Mouse (Mus musculus): ENCODE measurements around the gene Spata5. TPM values are rescaled to one million over a fixed set of nuclear protein-coding genes. Genes with fewer than 3 reads are reported as not detected.

The Spata5 gene
- polyA plus RNA-seq, 1 experiment from 2014 or later, result 33.3 TPM

GRCm38 (mm10) chr3:37614878-37615650, 195.4 kb downstream of the Spata5 start:
- Histone ChIP-seq H3K4me1 (peaks cover 7% of the 10 kb centered on the region), H3K9me3 (replicated peaks) (no peaks in the 10 kb centered on the region), H3K27ac (no peak overlapping the region), H3K4me3 (no peak overlapping the region), H3K9ac (no peak overlapping the region), H3K4me2 (no peak overlapping the region), H3K36me3 (ENCODE audit: poor library complexity, severe bottlenecking) (no peaks in the 10 kb centered on the region), H3K27me3 (peaks cover 17% of the 10 kb centered on the region)
- ATAC-seq, result no peak
- 92% methylated on average over 10 of the region's 10 CpGs for WGBS

- no peak overlapping the region for H3K4me3 ChIP-seq
- H3K36me3 ChIP-seq (ENCODE audit: poor library complexity, severe bottlenecking), result no peaks in the 10 kb centered on the region
- H3K4me2 ChIP-seq, result peak overlapping the region; percentile 24; the same call in 1 of the 2 replicates
- 0 out of 2 replicates have a peak, but pooled peaks cover 2% of the 10 kb centered on the region for H3K9me3 ChIP-seq (replicated peaks)
- 18% methylated on average over 21 of the region's 21 CpGs for WGBS
- peaks cover 7% of the 10 kb centered on the region for H3K4me1 ChIP-seq
- peaks cover 17% of the 10 kb centered on the region for H3K27me3 ChIP-seq
- H3K27ac ChIP-seq, result peak overlapping the region; percentile 31; the same call in 1 of the 2 replicates
- no peak for ATAC-seq
- H3K9ac ChIP-seq, result no peak overlapping the region; the same call in 1 of the 2 replicates
Observed at GRCm38 (mm10) chr3:37616586-37617547, 197.2 kb downstream of the Spata5 start.

Other genes with a start within 250 kb of the Spata5 start
- gene Il21, start 187.3 kb upstream of the Spata5 start, polyA plus RNA-seq (2015; fragmentation: Nextera tagmentation; extraction: Ambion mirVana), result not detected in 2 replicates
- 6.1 and 7.7 TPM in 2 replicates for gene Bbs12, start 107.3 kb upstream of the Spata5 start, polyA plus RNA-seq (2015; fragmentation: Nextera tagmentation; extraction: Ambion mirVana)
- gene Cetn4, start 107.2 kb upstream of the Spata5 start, polyA plus RNA-seq (2015; fragmentation: Nextera tagmentation; extraction: Ambion mirVana), result 2.9 and 3.4 TPM in 2 replicates
- 0.42 and 0.44 TPM in 2 replicates for gene Fgf2, start 71.5 kb upstream of the Spata5 start, polyA plus RNA-seq (2015; fragmentation: Nextera tagmentation; extraction: Ambion mirVana)
- gene Nudt6, start 315 bp downstream of the Spata5 start, polyA plus RNA-seq (2015; fragmentation: Nextera tagmentation; extraction: Ambion mirVana), result 3.3 and 4.6 TPM in 2 replicates
- 6.1 and 9.8 TPM in 2 replicates for gene Spry1, start 220.1 kb downstream of the Spata5 start, polyA plus RNA-seq (2015; fragmentation: Nextera tagmentation; extraction: Ambion mirVana)